Mouse (Mus musculus) CH12.LX (cell line): Measurements from ENCODE around the gene Rab40c. TPM values are rescaled to one million over a fixed set of nuclear protein-coding genes. Genes with fewer than 3 reads are reported as not detected.

Experiments
- DNase-seq: peaks from one replicate; pipeline ENCODE4 v3.0.0-alpha.2; 2013; ENCODE audit errors: extremely low read depth
- H3K27ac ChIP-seq: 2 replicates; pipeline ENCODE4 v1.5.1; 2012; ENCODE audit warnings: low read depth, mild to moderate bottlenecking, control low read depth, moderate library complexity; ENCODE audit not compliant: insufficient read depth
- H3K27me3 ChIP-seq: replicated peaks from 2 replicates; pipeline ENCODE3; 2012; ENCODE audit warnings: inconsistent platforms
- H3K36me3 ChIP-seq, 2 experiments: replicated peaks in 1 of 2; 2 replicates each; pipeline versions ENCODE3 to v1.6.1; 2012; ENCODE audit warnings: inconsistent platforms in 1 of 2, low read length in 1 of 2, mild to moderate bottlenecking in 1 of 2, mixed read lengths in 1 of 2, moderate library complexity in 1 of 2; ENCODE audit not compliant: control insufficient read depth in 1 of 2, insufficient read depth in 1 of 2
- H3K4me1 ChIP-seq, 2 experiments: 2 replicates each; pipeline ENCODE4 v1.6.1; 2012; ENCODE audit warnings: inconsistent platforms in 1 of 2, moderate library complexity in 1 of 2; ENCODE audit not compliant: insufficient read depth in 2 of 2, control insufficient read depth in 1 of 2
- H3K4me2 ChIP-seq: 2 replicates; pipeline ENCODE4 v1.6.1; 2012; ENCODE audit warnings: low read depth, mild to moderate bottlenecking, control low read depth; ENCODE audit not compliant: poor library complexity, insufficient read depth, severe bottlenecking
- H3K4me3 ChIP-seq, 3 experiments: fragments of 150-350 bp in 1 of 3; sonication (generic) in 1 of 3; replicated peaks in 1 of 3; 2 replicates each; pipeline versions ENCODE3 to v1.5.1; 2011 to 2012; ENCODE audit warnings: low read depth in 2 of 3, low read length in 2 of 3, mild to moderate bottlenecking in 2 of 3, moderate library complexity in 2 of 3, control low read depth in 1 of 3, improper control_type of control experiment in 1 of 3, inconsistent platforms in 1 of 3, mixed read lengths in 1 of 3; ENCODE audit not compliant: poor library complexity in 1 of 3
- H3K79me2 ChIP-seq: replicated peaks from 2 replicates; pipeline ENCODE4 v1.6.1; 2012; ENCODE audit warnings: mild to moderate bottlenecking, moderate library complexity; ENCODE audit not compliant: control insufficient read depth, poor library complexity, insufficient read depth, severe bottlenecking; ENCODE audit errors: extremely low read depth
- H3K9ac ChIP-seq: 2 replicates; pipeline ENCODE4 v1.6.1; 2012; ENCODE audit warnings: low read depth, mild to moderate bottlenecking, control low read depth, moderate library complexity; ENCODE audit not compliant: insufficient read depth
- H3K9me3 ChIP-seq: replicated peaks from 2 replicates; pipeline ENCODE3; 2012; ENCODE audit warnings: low read length, inconsistent platforms, mixed read lengths
- BHLHE40 ChIP-seq: IDR thresholded peaks from 2 replicates; pipeline ENCODE4 v1.6.1; 2011; ENCODE audit warnings: mild to moderate bottlenecking, low read depth, low read length, improper control_type of control experiment
- CTCF ChIP-seq, 2 experiments: IDR thresholded peaks in 1 of 2; conservative IDR thresholded peaks in 1 of 2; 2 replicates each; pipeline ENCODE4 v1.5.1; 2011 to 2012; ENCODE audit warnings: low read depth in 2 of 2, low read length in 2 of 2, improper control_type of control experiment in 1 of 2, inconsistent platforms in 1 of 2, mild to moderate bottlenecking in 1 of 2, moderate library complexity in 1 of 2
- E2F4 ChIP-seq: IDR thresholded peaks from 2 replicates; pipeline ENCODE4 v1.6.1; 2011; ENCODE audit warnings: low read depth, low read length, improper control_type of control experiment; ENCODE audit not compliant: insufficient replicate concordance
- ELF1 ChIP-seq: IDR thresholded peaks from 2 replicates; pipeline ENCODE4 v1.6.1; 2014; ENCODE audit warnings: low read depth, mild to moderate bottlenecking, inconsistent platforms, low read length, improper control_type of control experiment
- EP300 ChIP-seq: IDR thresholded peaks from 2 replicates; pipeline ENCODE4 v1.6.1; 2011; ENCODE audit warnings: low read length, improper control_type of control experiment
- ETS1 ChIP-seq: conservative IDR thresholded peaks from 2 replicates; pipeline ENCODE4 v1.6.1; 2012; ENCODE audit warnings: low read depth, mild to moderate bottlenecking, inconsistent platforms, low read length, improper control_type of control experiment, moderate library complexity
- GABPA ChIP-seq: IDR thresholded peaks from 2 replicates; pipeline ENCODE4 v1.6.1; 2012; ENCODE audit warnings: low read depth, low read length, improper control_type of control experiment, inconsistent platforms; ENCODE audit not compliant: insufficient replicate concordance
- IRF4 ChIP-seq: IDR thresholded peaks from 2 replicates; pipeline ENCODE4 v1.6.1; 2014; ENCODE audit warnings: low read depth, mild to moderate bottlenecking, inconsistent platforms, low read length, improper control_type of control experiment
- JUND ChIP-seq: conservative IDR thresholded peaks from 2 replicates; pipeline ENCODE4 v1.6.1; 2011; ENCODE audit warnings: low read depth, low read length, improper control_type of control experiment
- KAT2A ChIP-seq: IDR thresholded peaks from 2 replicates; pipeline ENCODE4 v1.6.1; 2012; ENCODE audit warnings: low read length, improper control_type of control experiment, inconsistent platforms; ENCODE audit not compliant: insufficient replicate concordance
- MAX ChIP-seq: IDR thresholded peaks from 2 replicates; pipeline ENCODE4 v1.6.1; 2011; ENCODE audit warnings: low read length, improper control_type of control experiment
- MXI1 ChIP-seq: IDR thresholded peaks from 2 replicates; pipeline ENCODE4 v1.6.1; 2011; ENCODE audit warnings: mild to moderate bottlenecking, low read depth, low read length, improper control_type of control experiment
- MYC ChIP-seq: IDR thresholded peaks from 2 replicates; pipeline ENCODE4 v1.6.1; 2011; ENCODE audit warnings: low read depth, mild to moderate bottlenecking, improper control_type of control experiment, low read length
- NELFE ChIP-seq: IDR thresholded peaks from 2 replicates; pipeline ENCODE4 v1.6.1; 2011; ENCODE audit warnings: low read depth, low read length, improper control_type of control experiment
- NRF1 ChIP-seq: IDR thresholded peaks from 2 replicates; pipeline ENCODE4 v1.6.1; 2014; ENCODE audit warnings: low read depth, mild to moderate bottlenecking, inconsistent platforms, low read length, improper control_type of control experiment, moderate library complexity
- PAX5 ChIP-seq: IDR thresholded peaks from 2 replicates; pipeline ENCODE4 v1.6.1; 2012; ENCODE audit warnings: low read length, inconsistent platforms, mixed read lengths
- POLR2A ChIP-seq: IDR thresholded peaks from 2 replicates; pipeline ENCODE4 v1.6.1; 2011; ENCODE audit warnings: low read depth, mild to moderate bottlenecking, improper control_type of control experiment, low read length
- POLR2AphosphoS2 ChIP-seq: IDR thresholded peaks from 2 replicates; pipeline ENCODE4 v1.6.1; 2011; ENCODE audit warnings: low read depth, low read length, improper control_type of control experiment
- RCOR1 ChIP-seq: conservative IDR thresholded peaks from 2 replicates; pipeline ENCODE4 v1.6.1; 2012; ENCODE audit warnings: low read depth, mild to moderate bottlenecking, inconsistent platforms, low read length, improper control_type of control experiment
- SIN3A ChIP-seq: IDR thresholded peaks from 2 replicates; pipeline ENCODE4 v1.6.1; 2012; ENCODE audit warnings: low read length, improper control_type of control experiment, inconsistent platforms
- TCF12 ChIP-seq: IDR thresholded peaks from 2 replicates; pipeline ENCODE4 v1.6.1; 2014; ENCODE audit warnings: low read depth, mild to moderate bottlenecking, inconsistent platforms, low read length, improper control_type of control experiment
- USF1 ChIP-seq: IDR thresholded peaks from 2 replicates; pipeline ENCODE4 v1.6.1; 2014; ENCODE audit warnings: low read depth, mild to moderate bottlenecking, inconsistent platforms, low read length, improper control_type of control experiment
- ZC3H11A ChIP-seq: IDR thresholded peaks from 2 replicates; pipeline ENCODE4 v1.6.1; 2012; ENCODE audit warnings: low read depth, mild to moderate bottlenecking, inconsistent platforms, low read length, improper control_type of control experiment
- ZKSCAN1 ChIP-seq: IDR thresholded peaks from 2 replicates; pipeline ENCODE4 v1.6.1; 2012; ENCODE audit warnings: low read depth, inconsistent platforms, low read length, improper control_type of control experiment, borderline replicate concordance
- ZNF384 ChIP-seq: IDR thresholded peaks from 2 replicates; pipeline ENCODE4 v1.6.1; 2012; ENCODE audit warnings: low read depth, low read length, improper control_type of control experiment, inconsistent platforms
- dilution Hi-C: fragments of 300-500 bp; cut with MboI; formaldehyde crosslinking; loops from 2 replicates; pipeline ENCODE4 v1.14.3; 2020; ENCODE audit warnings: low sequenced_read_pairs; ENCODE audit not compliant: extremely low pct_unique_long_range_greater_than_20kb, extremely low pct_ligation_motif_present
- in situ Hi-C: fragments of 300-500 bp; cut with MboI; formaldehyde crosslinking; loops from 3 replicates; pipeline ENCODE4 v1.14.3; 2019; ENCODE audit warnings: low sequenced_read_pairs, low pct_ligation_motif_present, low pct_unique_long_range_greater_than_20kb, mixed read lengths
- polyA plus RNA-seq: library from polyadenylated mRNA; unstranded; fragments of >175 nt; gene quantifications from 2 replicates; pipeline ENCODE4 v1.2.1, GENCODE M21; 2012; ENCODE audit warnings: low read depth; ENCODE audit not compliant: insufficient read length
- total RNA-seq, 2 experiments: library from RNA; depleted of rRNA; stranded (reverse); fragments of 300-350 nt in 1 of 2; fragments of >200 nt in 1 of 2; gene quantifications; 2 replicates each; pipeline ENCODE4 v1.2.3; 2012 to 2014

Gene Rab40c
- total and polyA plus RNA-seq, 3 experiments: 8.0 to 14.4 (median 9.2) TPM

GRCm38 (mm10) chr17:25967652-25968051, 48.1 kb upstream of the Rab40c start:
- Histone ChIP-seq H3K27ac (no peak overlapping the region), H3K9me3 (no peaks in the 10 kb centered on the region), H3K4me3 (no peak overlapping the region), H3K27me3 (no peaks in the 10 kb centered on the region)
- TF ChIP-seq MAX (no peak), JUND (no peak), POLR2A (no peak), ZKSCAN1 (no peak), ZC3H11A (no peak), ZNF384 (no peak), CTCF (conservative IDR thresholded peaks at IDR 0.05 in 1 of 2, IDR thresholded peaks at IDR 0.05 in 1 of 2; ENCODE audit: low read depth in 2 of 2, low read length in 2 of 2) (no peak), BHLHE40 (no peak), GABPA (no peak), NRF1 (no peak), TCF12 (no peak), MXI1 (no peak), ELF1 (no peak), SIN3A (no peak), ETS1 (no peak), MYC (no peak), NELFE (no peak), IRF4 (no peak)
- TF ChIP-seq, all 38 proteins: peak for 0
- no peaks in the 10 kb centered on the region for H3K79me2 ChIP-seq
- no peak for DNase-seq
- peaks cover 15 to 51% of the 10 kb centered on the region in 2 experiments for H3K36me3 ChIP-seq
- H3K4me1 ChIP-seq: peaks cover 20 to 29% of the 10 kb centered on the region in 2 experiments
- no peak overlapping the region for H3K9ac ChIP-seq
- in situ Hi-C loops: no loop called here
- H3K4me2 ChIP-seq: no peak overlapping the region
- dilution Hi-C loops: no loop called here

DNA sequence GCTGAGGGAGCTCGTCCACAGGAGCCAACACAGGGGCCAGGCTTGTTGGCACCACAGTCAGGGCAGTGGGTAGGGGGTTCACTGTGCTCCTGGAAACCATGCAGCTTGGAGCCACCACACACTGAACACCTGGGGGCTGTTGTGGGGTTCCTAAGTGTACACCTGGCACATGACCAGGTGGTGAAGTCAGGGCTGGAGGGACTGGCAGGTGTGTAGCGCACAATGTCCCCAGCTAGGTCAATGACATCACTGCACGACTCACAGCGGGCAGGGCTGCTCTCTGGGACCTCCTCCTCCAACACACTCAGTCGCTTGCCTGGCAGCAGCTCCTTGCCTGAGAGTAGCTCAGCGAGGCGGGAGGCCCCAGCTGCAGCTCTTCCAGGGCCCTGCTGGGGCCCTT, 44.7 kb upstream of the Rab40c start:
- peaks cover 0 to 5% of the 10 kb centered on the region in 2 experiments; a peak in 1 of 4 replicates for H3K4me1 ChIP-seq
- in situ Hi-C loops (no loop called here), dilution Hi-C loops (no loop called here)
- H3K9ac ChIP-seq: no peak overlapping the region
- H3K79me2 ChIP-seq: no peaks in the 10 kb centered on the region
- no peak for TF ChIP-seq RCOR1
- TF ChIP-seq POLR2AphosphoS2: no peak
- no peak for TF ChIP-seq MYC
- no peak for TF ChIP-seq ETS1
- TF ChIP-seq KAT2A: no peak
- TF ChIP-seq BHLHE40: no peak
- TF ChIP-seq EP300: no peak
- no peak for TF ChIP-seq E2F4
- no peak for TF ChIP-seq USF1
- TF ChIP-seq PAX5: no peak
- TF ChIP-seq SIN3A: no peak
- TF ChIP-seq GABPA: no peak
- H3K27ac ChIP-seq: no peak overlapping the region
- no peak overlapping the region for H3K4me3 ChIP-seq
- DNase-seq: no peak
- no peaks in the 10 kb centered on the region for H3K27me3 ChIP-seq
- no peak overlapping the region for H3K4me2 ChIP-seq
- no peaks in the 10 kb centered on the region for H3K9me3 ChIP-seq
- H3K36me3 ChIP-seq: peaks cover 25 to 83% of the 10 kb centered on the region in 2 experiments
